In the genomic region with DNA sequence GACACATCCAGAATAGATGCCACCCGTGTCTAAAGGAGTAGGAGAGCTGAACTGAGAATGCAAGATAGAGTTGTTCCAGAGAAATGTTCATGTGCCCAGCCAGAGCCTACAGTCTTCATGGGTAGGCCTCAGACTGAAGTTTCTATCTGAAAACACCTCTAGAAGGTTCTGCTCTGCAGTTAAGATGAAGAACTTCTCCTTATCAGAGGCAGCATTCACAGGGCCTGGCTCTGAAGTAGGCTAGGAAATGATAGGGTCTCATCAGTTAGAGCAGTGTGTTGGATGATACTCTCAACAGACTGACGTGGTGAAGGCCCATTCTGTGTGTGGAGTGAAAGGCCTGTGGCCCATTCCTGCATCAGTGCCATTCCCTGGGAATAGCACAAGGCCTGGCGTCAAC, we compare ENCODE assay signal across 13 mouse cellular contexts. TPM values are rescaled to one million over a fixed set of nuclear protein-coding genes. Genes with fewer than 3 reads are reported as not detected.
A peak's percentile ranks its signal among the peaks of the same experiment; 100 is the strongest.
DNase-seq lines count a peak whose midpoint lies in the region; ATAC-seq and TF ChIP-seq lines count a peak whose summit lies in the region.
"Had no signal": no experiment of that assay in that cellular context is flagged by ENCODE, and none has a peak within 500 bp of the region (broad histone marks: within the 10 kb centered on the region; RNA-seq: fewer than 3 reads in every experiment).

No protein-coding gene starts in this region.

- H3K9ac ChIP-seq in lung, embryonic 16.5 days (ENCODE audit: low read length) = peak overlapping the region; percentile 34
- H3K9ac ChIP-seq in MEL (ENCODE audit: control insufficient read depth, low read depth, low read length, poor library complexity, severe bottlenecking) = peak overlapping the region; percentile 96
- H3K9ac ChIP-seq in liver, embryonic 16.5 days (ENCODE audit: low read depth, low read length) = peak overlapping the region; percentile 94

- H3K4me2 ChIP-seq in lung, embryonic 16.5 days (ENCODE audit: low read depth, low read length) = peak overlapping the region; percentile 96
- H3K4me2 ChIP-seq in liver, embryonic 16.5 days (ENCODE audit: low read depth, low read length) = peak overlapping the region; percentile 95

- no peak for ATAC-seq in lung, embryonic 16.5 days (ENCODE audit: low read depth)
- ATAC-seq in liver, embryonic 16.5 days (ENCODE audit: low read depth) = peak; percentile 70
- ATAC-seq: forebrain, postnatal 0 days; intestine, embryonic 16.5 days; midbrain, embryonic 13.5 days had no signal

- intact Hi-C loops in heart, postnatal 25 days (cut with DNase I) = no loop called here
- intact Hi-C loops in heart, postnatal 10 days (cut with DNase I) = loop anchor here (2.0 to 5.0 kb wide), 2 partner anchors 21 to 182 kb away; no protein-coding TSS in a partner anchor

- H3K27me3 ChIP-seq in lung, embryonic 16.5 days (ENCODE audit: control insufficient read depth, insufficient read depth, low read depth, low read length) = peaks cover 10% of the 10 kb centered on the region
- H3K27me3 ChIP-seq in MEL (ENCODE audit: control insufficient read depth in 1 of 2, insufficient read depth in 2 of 2, low read length in 2 of 2) = no peaks in the 10 kb centered on the region
- peaks cover 15% of the 10 kb centered on the region for H3K27me3 ChIP-seq in liver, embryonic 16.5 days (ENCODE audit: control insufficient read depth, insufficient read depth, low read depth, low read length)

- peak; percentile 84 to 90 for TF ChIP-seq EP300 in MEL (IDR thresholded peaks at IDR 0.05; ENCODE audit: low read depth in 1 of 2, low read length in 2 of 2)

- H3K4me3 ChIP-seq in lung, embryonic 16.5 days (ENCODE audit: low read length) = peak overlapping the region; percentile 64
- peak overlapping the region; percentile 74 to 96; a peak in 3 of 4 replicates for H3K4me3 ChIP-seq in MEL (ENCODE audit: control insufficient read depth in 1 of 2, insufficient read depth in 1 of 2, low read depth in 2 of 2, low read length in 2 of 2)
- H3K4me3 ChIP-seq in liver, embryonic 16.5 days (ENCODE audit: low read depth, low read length) = peak overlapping the region; percentile 92

- peak in 1 of 2 experiments; percentile 48; a peak in 1 of 4 replicates for TF ChIP-seq POLR2A in MEL (IDR thresholded peaks at IDR 0.05; ENCODE audit: control insufficient read depth in 1 of 2, insufficient read depth in 1 of 2, low read depth in 1 of 2, low read length in 2 of 2, poor library complexity in 1 of 2)

- no peaks in the 10 kb centered on the region; the same call in 1 of the 2 replicates for H3K36me3 ChIP-seq in lung, embryonic 16.5 days (ENCODE audit: control insufficient read depth, insufficient read depth, low read length)
- H3K36me3 ChIP-seq in MEL (ENCODE audit: control insufficient read depth in 1 of 2, insufficient read depth in 2 of 2, low read length in 2 of 2) = peaks cover 5 to 23% of the 10 kb centered on the region in 2 experiments
- H3K36me3 ChIP-seq in liver, embryonic 16.5 days (ENCODE audit: control insufficient read depth, insufficient read depth) = peaks cover 2% of the 10 kb centered on the region; the same call in 1 of the 2 replicates

- WGBS in lung, embryonic 16.5 days = 63% methylated on average over 3 of the region's 3 CpGs
- WGBS in liver, embryonic 16.5 days (ENCODE audit: insufficient replicate concordance) = 34% methylated on average over 3 of the region's 3 CpGs

- H3K27ac ChIP-seq in lung, embryonic 16.5 days (ENCODE audit: low read length) = no peak overlapping the region
- H3K27ac ChIP-seq in MEL (ENCODE audit: control insufficient read depth, low read depth, low read length) = peak overlapping the region; percentile 88
- H3K27ac ChIP-seq in liver, embryonic 16.5 days (ENCODE audit: low read length) = peak overlapping the region; percentile 87
- H3K27ac ChIP-seq: midbrain, embryonic 13.5 days had no signal

- H3K79me2 ChIP-seq in MEL (ENCODE audit: control insufficient read depth, insufficient read depth, low read length, poor library complexity) = peaks cover 48% of the 10 kb centered on the region

- no peak for TF ChIP-seq RAD21 in MEL (IDR thresholded peaks at IDR 0.05; ENCODE audit: low read depth, low read length)

- H3K9me3 ChIP-seq in lung, embryonic 16.5 days (ENCODE audit: control insufficient read depth, low read length) = no peaks in the 10 kb centered on the region
- H3K9me3 ChIP-seq in MEL (replicated peaks; ENCODE audit: insufficient read depth, low read length) = no peaks in the 10 kb centered on the region
- H3K9me3 ChIP-seq in liver, embryonic 16.5 days (replicated peaks; ENCODE audit: control insufficient read depth, low read length) = no peaks in the 10 kb centered on the region
- H3K9me3 ChIP-seq: midbrain, embryonic 13.5 days had no signal

- DNase-seq in lung, adult 18-20 months = no peak
- DNase-seq in MEL (ENCODE audit: low read depth, low spot score) = peak; percentile 85
- peak; percentile 69 for DNase-seq in c-Kit-positive CD71-positive TER-119-positive erythroid progenitor cells, embryonic 14.5 days (ENCODE audit: low spot score)
- DNase-seq in thymus, postnatal 0 days (ENCODE audit: low spot score) = no peak
- no peak for DNase-seq in heart, postnatal 25 days (ENCODE audit: low spot score)
- DNase-seq in heart, postnatal 10 days = no peak
- DNase-seq: forebrain, postnatal 0 days; kidney, postnatal 36 days had no signal

- H3K4me1 ChIP-seq in lung, embryonic 16.5 days (replicated peaks; ENCODE audit: control insufficient read depth, insufficient read depth, low read length) = peaks cover 2% of the 10 kb centered on the region; the same call in 1 of the 2 replicates
- peaks cover 9 to 31% of the 10 kb centered on the region in 2 experiments for H3K4me1 ChIP-seq in MEL (ENCODE audit: control insufficient read depth in 1 of 2, insufficient read depth in 2 of 2, low read length in 2 of 2)
- H3K4me1 ChIP-seq in liver, embryonic 16.5 days (ENCODE audit: control insufficient read depth, low read depth, low read length) = peaks cover 48% of the 10 kb centered on the region

- TF ChIP-seq CTCF in MEL (IDR thresholded peaks at IDR 0.05 in 2 of 3, conservative IDR thresholded peaks at IDR 0.05 in 1 of 3; ENCODE audit: control insufficient read depth in 1 of 3, insufficient read depth in 1 of 3, low read depth in 2 of 3, low read length in 3 of 3, poor library complexity in 1 of 3, severe bottlenecking in 1 of 3) = no peak

TF ChIP-seq in MEL, 35 proteins besides CTCF, POLR2A, EP300 and RAD21:
- TF ChIP-seq TCF12 (IDR thresholded peaks at IDR 0.05; ENCODE audit: low read depth, low read length) = peak; percentile 89
- TF ChIP-seq NRF1 (IDR thresholded peaks at IDR 0.05; ENCODE audit: insufficient read depth, low read depth, low read length, poor library complexity, severe bottlenecking) = no peak
- no peak for TF ChIP-seq MAZ (IDR thresholded peaks at IDR 0.05; ENCODE audit: low read depth, low read length)
- 0 out of 2 replicates have a peak, but pooled peaks have one; percentile 43 for TF ChIP-seq NELFE (IDR thresholded peaks at IDR 0.05; ENCODE audit: low read depth, low read length)
- TF ChIP-seq ZMIZ1 (IDR thresholded peaks at IDR 0.05; ENCODE audit: low read depth, low read length) = peak; percentile 57; the same call in 1 of the 2 replicates
- TF ChIP-seq CHD1 (IDR thresholded peaks at IDR 0.05; ENCODE audit: low read depth, low read length) = peak; percentile 80; the same call in 1 of the 2 replicates
- TF ChIP-seq ETS1 (IDR thresholded peaks at IDR 0.05; ENCODE audit: low read depth, low read length) = peak; percentile 58; the same call in 1 of the 2 replicates
- TF ChIP-seq TAL1 (IDR thresholded peaks at IDR 0.05; ENCODE audit: low read length) = peak; percentile 79
- no peak for TF ChIP-seq ELF1 (IDR thresholded peaks at IDR 0.05; ENCODE audit: low read depth, low read length)
- TF ChIP-seq SIN3A (IDR thresholded peaks at IDR 0.05; ENCODE audit: low read length) = peak; percentile 67; the same call in 1 of the 2 replicates
- TF ChIP-seq MYB (IDR thresholded peaks at IDR 0.05; ENCODE audit: low read depth, low read length) = peak; percentile 75; the same call in 1 of the 2 replicates
- TF ChIP-seq RCOR1 (IDR thresholded peaks at IDR 0.05; ENCODE audit: low read depth, low read length) = no peak; the same call in 1 of the 2 replicates
- TF ChIP-seq GATA1 (IDR thresholded peaks at IDR 0.05; ENCODE audit: low read depth, low read length) = peak; percentile 88
- peak; percentile 66 for TF ChIP-seq TBP (IDR thresholded peaks at IDR 0.05; ENCODE audit: low read depth, low read length)
- no peak for TF ChIP-seq ZKSCAN1 (IDR thresholded peaks at IDR 0.05; ENCODE audit: low read depth, low read length)
- peak; percentile 23; the same call in 1 of the 2 replicates for TF ChIP-seq HCFC1 (IDR thresholded peaks at IDR 0.05; ENCODE audit: low read depth, low read length)
TF ChIP-seq in MEL: peak in this region for 11.

RNA-seq across cellular contexts. Expression of a gene that starts 2.2 kb away (rescaled TPM):
- 40.8 and 48.4 TPM in 2 replicates for polyA plus RNA-seq in lung, embryonic 16.5 days (2015; fragmentation: Nextera tagmentation; extraction: Ambion mirVana)
- 27.3 and 32.4 TPM in 2 replicates for total RNA-seq in MEL (2012; rRNA removed)
- polyA plus RNA-seq in MEL (2012; ENCODE audit: insufficient read depth in 1 of 2, insufficient read length in 2 of 2, low read depth in 1 of 2, low replicate concordance in 2 of 2, missing spikeins in 1 of 2) = 10 to 100 TPM; 36.6 to 37.1 TPM
- 13.4 and 15.0 TPM in 2 replicates for polyA plus RNA-seq in liver, embryonic 16.5 days (2015; fragmentation: Nextera tagmentation; extraction: Ambion mirVana)
- 5.6 and 8.1 TPM in 2 replicates for polyA plus RNA-seq in thymus, postnatal 0 days (2015; fragmentation: Nextera tagmentation; extraction: Ambion mirVana)
- 10 to 100 TPM; 12.8 to 13.1 TPM for total RNA-seq in heart, postnatal 25 days (2021)
- 10 to 100 TPM; 14.5 to 15.3 TPM for total RNA-seq in heart, postnatal 10 days (2021)

RNA-seq across cellular contexts. Expression of a gene that starts 3.1 kb away (rescaled TPM):
- 0.34 and 0.55 TPM in 2 replicates for polyA plus RNA-seq in lung, embryonic 16.5 days (2015; fragmentation: Nextera tagmentation; extraction: Ambion mirVana)
- total RNA-seq in MEL (2012; rRNA removed) = 0.04 and 0.07 TPM in 2 replicates
- polyA plus RNA-seq in MEL (2012; ENCODE audit: insufficient read depth in 1 of 2, insufficient read length in 2 of 2, low read depth in 1 of 2, low replicate concordance in 2 of 2, missing spikeins in 1 of 2) = under 1 TPM in 1 of 2 experiments, not detected in 1; 0.03 TPM
- polyA plus RNA-seq in liver, embryonic 16.5 days (2015; fragmentation: Nextera tagmentation; extraction: Ambion mirVana) = not detected in 2 replicates
- polyA plus RNA-seq in thymus, postnatal 0 days (2015; fragmentation: Nextera tagmentation; extraction: Ambion mirVana) = not detected in 2 replicates
- not detected for total RNA-seq in heart, postnatal 25 days (2021)
- not detected for total RNA-seq in heart, postnatal 10 days (2021)
- polyA plus RNA-seq: heart, embryonic 16.5 days; intestine, embryonic 16.5 days had no signal

Comparison
In these comparisons a context has a peak if more than half of its experiments do, and no peak if none do; other contexts are left out.
1. H3K9ac ChIP-seq: peak in every context shown above with its lines; median percentile 96 in MEL; 94 in liver, embryonic 16.5 days; 34 in lung, embryonic 16.5 days.
2. DNase-seq: peak in MEL (single experiment) and c-Kit-positive CD71-positive TER-119-positive erythroid progenitor cells, embryonic 14.5 days (single experiment); none in lung, adult 18-20 months (0 of 2), thymus, postnatal 0 days (single experiment), heart, postnatal 25 days (single experiment) and heart, postnatal 10 days (0 of 2).
3. Peak in every context shown above with its lines, with median percentiles within 50 percentile points of each other: H3K4me3 ChIP-seq.